Mouse (Mus musculus): ENCODE results near the gene Kl. TPM values are rescaled to one million over a fixed set of nuclear protein-coding genes. Genes with fewer than 3 reads are reported as not detected.

The Kl gene
- polyA plus RNA-seq (2017; shearing (Covaris generic)): under 1 TPM in 1 of 2 experiments, not detected in 1; 0.12 TPM

DNA sequence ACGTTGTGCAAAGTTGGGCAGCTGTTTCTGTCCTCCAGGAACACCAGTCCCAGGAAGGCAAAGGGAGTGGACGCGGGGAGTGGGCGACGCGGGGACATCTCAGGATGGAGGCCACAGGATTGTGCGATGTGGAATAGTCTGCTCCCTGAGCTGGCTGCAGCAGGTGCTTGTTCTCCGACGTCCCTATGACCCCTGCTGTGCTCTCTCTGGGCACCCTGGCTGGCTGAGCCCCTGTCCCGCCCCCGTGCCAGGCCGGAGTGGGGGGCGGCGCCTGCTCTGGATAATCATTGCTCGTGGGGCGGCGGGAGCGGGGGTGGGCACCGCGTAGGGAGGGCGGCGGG lies at the start of gene Kl:
TSS of gene Kl (plus strand) at position 280 of the 341 bp plus-strand sequence.

